Comparison of ENCODE assay signal across 8 mouse cellular contexts in genomic region chr1:132155737-132156136, GRCm38 (mm10). TPM values are rescaled to one million over a fixed set of nuclear protein-coding genes. Genes with fewer than 3 reads are reported as not detected.
A peak's percentile ranks its signal among the peaks of the same experiment; 100 is the strongest.
DNase-seq lines count a peak whose midpoint lies in the region; ATAC-seq lines count a peak whose summit lies in the region.

No protein-coding gene starts in this region.

- 13% methylated on average over 6 of the region's 6 CpGs for WGBS in hindbrain, embryonic 11.5 days
- 14% methylated on average over 6 of the region's 6 CpGs for WGBS in hindbrain, embryonic 13.5 days
- WGBS in forebrain, embryonic 13.5 days = 12% methylated on average over 6 of the region's 6 CpGs
- WGBS in hindbrain, embryonic 15.5 days = 11% methylated on average over 6 of the region's 6 CpGs

- H3K9me3 ChIP-seq in hindbrain, embryonic 11.5 days (ENCODE audit: control insufficient read depth, low read length) = no peaks in the 10 kb centered on the region
- no peaks in the 10 kb centered on the region for H3K9me3 ChIP-seq in hindbrain, embryonic 13.5 days
- H3K9me3 ChIP-seq in forebrain, embryonic 13.5 days (replicated peaks) = no peaks in the 10 kb centered on the region
- no peaks in the 10 kb centered on the region for H3K9me3 ChIP-seq in hindbrain, embryonic 15.5 days

- no peak overlapping the region for H3K9ac ChIP-seq in hindbrain, embryonic 11.5 days (ENCODE audit: low read depth, low read length)
- H3K9ac ChIP-seq in hindbrain, embryonic 13.5 days = no peak overlapping the region
- H3K9ac ChIP-seq in forebrain, embryonic 13.5 days = no peak overlapping the region
- H3K9ac ChIP-seq in hindbrain, embryonic 15.5 days = no peak overlapping the region

- no peak overlapping the region for H3K4me2 ChIP-seq in hindbrain, embryonic 11.5 days (replicated peaks; ENCODE audit: low read depth, low read length)
- H3K4me2 ChIP-seq in hindbrain, embryonic 13.5 days = no peak overlapping the region
- H3K4me2 ChIP-seq in forebrain, embryonic 13.5 days = no peak overlapping the region
- no peak overlapping the region for H3K4me2 ChIP-seq in hindbrain, embryonic 15.5 days

- peaks cover 9% of the 10 kb centered on the region for H3K4me1 ChIP-seq in hindbrain, embryonic 11.5 days (replicated peaks; ENCODE audit: control insufficient read depth, insufficient read depth, low read length)
- peaks cover 43% of the 10 kb centered on the region for H3K4me1 ChIP-seq in hindbrain, embryonic 13.5 days (replicated peaks)
- peaks cover 33% of the 10 kb centered on the region for H3K4me1 ChIP-seq in forebrain, embryonic 13.5 days
- peaks cover 37% of the 10 kb centered on the region for H3K4me1 ChIP-seq in hindbrain, embryonic 15.5 days (replicated peaks)

- H3K27me3 ChIP-seq in hindbrain, embryonic 11.5 days (ENCODE audit: control insufficient read depth, insufficient read depth, low read length) = peaks cover 10% of the 10 kb centered on the region; the same call in 1 of the 2 replicates
- peaks cover 25% of the 10 kb centered on the region for H3K27me3 ChIP-seq in hindbrain, embryonic 13.5 days
- peaks cover 10% of the 10 kb centered on the region for H3K27me3 ChIP-seq in forebrain, embryonic 13.5 days
- no peaks in the 10 kb centered on the region for H3K27me3 ChIP-seq in hindbrain, embryonic 15.5 days

- ATAC-seq in hindbrain, embryonic 11.5 days (ENCODE audit: low FRiP score) = peak; percentile 43; the same call in 1 of the 2 replicates
- no peak for ATAC-seq in hindbrain, embryonic 13.5 days (ENCODE audit: low FRiP score)
- ATAC-seq in forebrain, embryonic 13.5 days = peak; percentile 34
- ATAC-seq in hindbrain, embryonic 15.5 days (ENCODE audit: low FRiP score, low read depth) = 0 out of 2 replicates have a peak, but pooled peaks have one; percentile 9
- ATAC-seq in megakaryocyte, adult 5-6 weeks (ENCODE audit: poor library complexity, severe bottlenecking) = peak; percentile 83

- peak; percentile 94 for DNase-seq in hindbrain, embryonic 11.5 days (ENCODE audit: low spot score)
- peak; percentile 93 for DNase-seq in c-Kit-positive CD71-negative TER-119-negative erythroid progenitor cells, embryonic 14.5 days (ENCODE audit: low read depth)
- peak; percentile 80 to 88 for DNase-seq in left cerebral cortex, adult 18-20 months (ENCODE audit: low spot score in 2 of 2)
- peak; percentile 47 to 71 for DNase-seq in spleen, adult 18-20 months

- no peak overlapping the region for H3K27ac ChIP-seq in hindbrain, embryonic 11.5 days (ENCODE audit: low read depth, low read length)
- H3K27ac ChIP-seq in hindbrain, embryonic 13.5 days = no peak overlapping the region
- no peak overlapping the region for H3K27ac ChIP-seq in forebrain, embryonic 13.5 days
- no peak overlapping the region for H3K27ac ChIP-seq in hindbrain, embryonic 15.5 days (replicated peaks)

- no peak overlapping the region for H3K4me3 ChIP-seq in hindbrain, embryonic 11.5 days (ENCODE audit: low read depth, low read length)
- H3K4me3 ChIP-seq in hindbrain, embryonic 13.5 days = no peak overlapping the region
- no peak overlapping the region for H3K4me3 ChIP-seq in forebrain, embryonic 13.5 days
- no peak overlapping the region for H3K4me3 ChIP-seq in hindbrain, embryonic 15.5 days

- H3K36me3 ChIP-seq in hindbrain, embryonic 11.5 days (ENCODE audit: control insufficient read depth, insufficient read depth, low read length) = no peaks in the 10 kb centered on the region
- no peaks in the 10 kb centered on the region for H3K36me3 ChIP-seq in hindbrain, embryonic 13.5 days
- H3K36me3 ChIP-seq in forebrain, embryonic 13.5 days (ENCODE audit: poor library complexity, severe bottlenecking) = no peaks in the 10 kb centered on the region
- no peaks in the 10 kb centered on the region for H3K36me3 ChIP-seq in hindbrain, embryonic 15.5 days

RNA-seq across cellular contexts. Expression of gene Cdk18, which starts 16.3 kb away (rescaled TPM):
- polyA plus RNA-seq in hindbrain, embryonic 11.5 days (2014; fragmentation: Nextera tagmentation; extraction: Ambion mirVana) = 0.82 and 1.1 TPM in 2 replicates
- polyA plus RNA-seq in hindbrain, embryonic 13.5 days (2015; fragmentation: Nextera tagmentation; extraction: Ambion mirVana) = 0.31 and 0.32 TPM in 2 replicates
- polyA plus RNA-seq in forebrain, embryonic 13.5 days (2015; fragmentation: Nextera tagmentation; extraction: Ambion mirVana) = 0.23 and 0.59 TPM in 2 replicates
- 1.00 and 1.1 TPM in 2 replicates for polyA plus RNA-seq in hindbrain, embryonic 15.5 days (2015; fragmentation: Nextera tagmentation; extraction: Ambion mirVana)
- total RNA-seq in left cerebral cortex, adult 18-20 months (2021) = 10 to 100 TPM; 30.5 to 36.1 TPM
- 0.14 TPM in 1 of 2 replicates, not detected in the other for total RNA-seq in megakaryocyte, adult 5-6 weeks (2015)
- 0.04 TPM in 1 of 2 replicates, not detected in the other for total RNA-seq in megakaryocyte, adult 5-6 weeks (2017)

RNA-seq across cellular contexts. Expression of gene Lemd1, which starts 35.5 kb away (rescaled TPM):
- 8.9 and 11.3 TPM in 2 replicates for polyA plus RNA-seq in hindbrain, embryonic 11.5 days (2014; fragmentation: Nextera tagmentation; extraction: Ambion mirVana)
- polyA plus RNA-seq in hindbrain, embryonic 13.5 days (2015; fragmentation: Nextera tagmentation; extraction: Ambion mirVana) = 24.8 and 25.7 TPM in 2 replicates
- polyA plus RNA-seq in forebrain, embryonic 13.5 days (2015; fragmentation: Nextera tagmentation; extraction: Ambion mirVana) = 14.3 and 17.0 TPM in 2 replicates
- polyA plus RNA-seq in hindbrain, embryonic 15.5 days (2015; fragmentation: Nextera tagmentation; extraction: Ambion mirVana) = 14.1 and 16.2 TPM in 2 replicates
- total RNA-seq in left cerebral cortex, adult 18-20 months (2021) = 1 to 10 TPM; 4.8 to 7.6 TPM
- total RNA-seq in megakaryocyte, adult 5-6 weeks (2015) = not detected in 2 replicates
- not detected in 2 replicates for total RNA-seq in megakaryocyte, adult 5-6 weeks (2017)

RNA-seq across cellular contexts. Expression of gene AC124108.1, which starts 35.5 kb away (rescaled TPM):
- polyA plus RNA-seq in hindbrain, embryonic 11.5 days (2014; fragmentation: Nextera tagmentation; extraction: Ambion mirVana) = 2.9 and 4.8 TPM in 2 replicates
- polyA plus RNA-seq in hindbrain, embryonic 13.5 days (2015; fragmentation: Nextera tagmentation; extraction: Ambion mirVana) = 4.2 and 4.8 TPM in 2 replicates
- polyA plus RNA-seq in forebrain, embryonic 13.5 days (2015; fragmentation: Nextera tagmentation; extraction: Ambion mirVana) = 3.4 and 3.9 TPM in 2 replicates
- polyA plus RNA-seq in hindbrain, embryonic 15.5 days (2015; fragmentation: Nextera tagmentation; extraction: Ambion mirVana) = 2.7 and 2.8 TPM in 2 replicates
- total RNA-seq in left cerebral cortex, adult 18-20 months (2021) = 1 to 10 TPM; 3.4 to 5.2 TPM
- total RNA-seq in megakaryocyte, adult 5-6 weeks (2015) = not detected in 2 replicates
- not detected in 2 replicates for total RNA-seq in megakaryocyte, adult 5-6 weeks (2017)
